Mouse (Mus musculus) intestine, embryonic 16.5 days (tissue): ENCODE measurements at regions not wholly inside any gene's neighbourhood (a gene's known extent, or its start where the extent isn't known, plus 50 kb on each side); places are given as distances from the start of the nearest gene placed in this dataset.

Experiments
- ATAC-seq: fragments of 200-750 bp; cut with Nextera tagmentation; 2 replicates; pipeline ENCODE4 v1.8.0; 2017; ENCODE audit warnings: moderate TSS enrichment, moderate library complexity
- H3K27ac ChIP-seq: fragments of 300-500 bp; sonication (generic); 2 replicates; pipeline ENCODE4 v1.5.1; 2014; ENCODE audit warnings: mild to moderate bottlenecking, low read length
- H3K27me3 ChIP-seq: fragments of 300-500 bp; sonication (generic); replicated peaks from 2 replicates; pipeline ENCODE4 v1.6.1; 2014; ENCODE audit warnings: low read length, control low read depth, mixed read lengths; ENCODE audit not compliant: control insufficient read depth, insufficient read depth
- H3K36me3 ChIP-seq: fragments of 300-500 bp; sonication (generic); 2 replicates; pipeline ENCODE4 v1.6.1; 2014; ENCODE audit warnings: low read length, control low read depth; ENCODE audit not compliant: control insufficient read depth, insufficient read depth
- H3K4me1 ChIP-seq: fragments of 300-500 bp; sonication (generic); 2 replicates; pipeline ENCODE4 v1.6.1; 2014; ENCODE audit warnings: low read length, control low read depth, mixed read lengths; ENCODE audit not compliant: control insufficient read depth, insufficient read depth
- H3K4me2 ChIP-seq: fragments of 300-500 bp; sonication (generic); 2 replicates; pipeline ENCODE4 v1.6.1; 2014; ENCODE audit warnings: low read depth, low read length, control low read depth
- H3K4me3 ChIP-seq: fragments of 300-500 bp; sonication (generic); 2 replicates; pipeline ENCODE4 v1.5.1; 2014; ENCODE audit warnings: mild to moderate bottlenecking, low read length
- H3K9ac ChIP-seq: fragments of 300-500 bp; sonication (generic); 2 replicates; pipeline ENCODE4 v1.6.1; 2014; ENCODE audit warnings: low read depth, low read length
- H3K9me3 ChIP-seq: fragments of 300-500 bp; sonication (generic); 2 replicates; pipeline ENCODE4 v1.6.1; 2016; ENCODE audit warnings: low read length, control low read depth; ENCODE audit not compliant: control insufficient read depth
- WGBS: fragments of 180-500 bp; shearing (Covaris S2); extraction: QIAGEN DNeasy Blood & Tissue Kit; methylation state at CpG from one replicate; pipeline ENCODE4 v1.1.7; 2014; 5-methylcytosine and 5-hydroxymethylcytosine counted together

DNA sequence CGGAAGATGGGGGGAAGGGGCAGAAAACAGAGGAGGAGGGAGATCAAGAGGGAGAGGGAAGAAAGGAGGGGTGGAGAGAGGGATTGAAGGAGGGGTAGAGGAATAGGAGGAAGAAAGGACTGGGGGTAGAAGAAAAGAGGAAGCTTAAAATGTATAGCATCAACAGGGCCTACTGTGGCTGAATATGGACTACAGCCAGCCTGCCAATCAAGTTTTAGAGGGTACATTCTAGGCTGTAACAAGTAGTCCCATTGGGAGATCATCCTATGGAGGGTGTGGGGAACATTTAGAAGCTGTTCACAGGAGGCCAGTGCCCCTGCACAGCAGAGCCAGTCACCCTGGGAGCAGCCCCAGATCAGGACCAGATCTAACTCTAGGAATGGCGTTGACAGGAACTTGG lies 535.6 kb upstream of the Lrrc6 start:
- no peaks in the 10 kb centered on the region for H3K36me3 ChIP-seq
- no peaks in the 10 kb centered on the region for H3K9me3 ChIP-seq
- H3K4me2 ChIP-seq, result no peak overlapping the region
- no peak overlapping the region for H3K4me3 ChIP-seq
- H3K9ac ChIP-seq, result no peak overlapping the region
- WGBS, result 46% methylated on average over 2 of the region's 2 CpGs
- no peaks in the 10 kb centered on the region for H3K27me3 ChIP-seq
- H3K4me1 ChIP-seq, result peaks cover 13% of the 10 kb centered on the region
- H3K27ac ChIP-seq, result no peak overlapping the region
- ATAC-seq, result no peak

DNA sequence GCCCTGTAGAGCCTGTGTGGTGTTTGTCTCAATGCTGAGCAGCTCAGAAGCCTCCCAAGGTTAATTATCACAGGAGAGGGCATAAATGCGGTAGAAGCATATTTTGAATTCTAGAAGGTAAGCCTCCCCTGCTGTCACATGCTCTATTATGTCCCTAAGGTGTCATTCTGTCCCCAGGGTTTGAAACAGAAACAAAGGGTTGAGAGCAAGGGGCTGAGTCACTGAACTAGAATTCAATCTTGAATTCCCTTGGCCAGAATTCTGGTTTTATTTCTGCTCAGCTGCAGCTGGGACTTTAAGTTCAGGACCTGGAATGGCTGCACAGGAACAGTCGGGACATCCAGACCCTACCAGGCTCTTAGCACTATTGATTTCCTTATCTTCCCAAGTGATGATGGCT lies 533.2 kb upstream of the Lrrc6 start:
- H3K4me3 ChIP-seq, result no peak overlapping the region
- 58% methylated on average over 2 of the region's 2 CpGs for WGBS
- H3K36me3 ChIP-seq, result no peaks in the 10 kb centered on the region
- no peaks in the 10 kb centered on the region for H3K27me3 ChIP-seq
- H3K4me2 ChIP-seq, result no peak overlapping the region
- no peak overlapping the region for H3K27ac ChIP-seq
- ATAC-seq, result no peak
- no peak overlapping the region for H3K9ac ChIP-seq
- peaks cover 2% of the 10 kb centered on the region; the same call in 1 of the 2 replicates for H3K4me1 ChIP-seq
- H3K9me3 ChIP-seq, result no peaks in the 10 kb centered on the region

- Histone ChIP-seq H3K27ac (no peak overlapping the region), H3K27me3 (no peaks in the 10 kb centered on the region), H3K4me3 (no peak overlapping the region), H3K36me3 (no peaks in the 10 kb centered on the region), H3K9ac (no peak overlapping the region), H3K4me1 (no peaks in the 10 kb centered on the region), H3K4me2 (no peak overlapping the region), H3K9me3 (no peaks in the 10 kb centered on the region)
- WGBS, result 82% methylated on average over 11 of the region's 11 CpGs
- 0 out of 2 replicates have a peak, but pooled peaks have one; percentile 16 for ATAC-seq
These were observed 531.3 kb upstream of the Lrrc6 start for GRCm38 (mm10) chr15:67031866-67032526.

DNA sequence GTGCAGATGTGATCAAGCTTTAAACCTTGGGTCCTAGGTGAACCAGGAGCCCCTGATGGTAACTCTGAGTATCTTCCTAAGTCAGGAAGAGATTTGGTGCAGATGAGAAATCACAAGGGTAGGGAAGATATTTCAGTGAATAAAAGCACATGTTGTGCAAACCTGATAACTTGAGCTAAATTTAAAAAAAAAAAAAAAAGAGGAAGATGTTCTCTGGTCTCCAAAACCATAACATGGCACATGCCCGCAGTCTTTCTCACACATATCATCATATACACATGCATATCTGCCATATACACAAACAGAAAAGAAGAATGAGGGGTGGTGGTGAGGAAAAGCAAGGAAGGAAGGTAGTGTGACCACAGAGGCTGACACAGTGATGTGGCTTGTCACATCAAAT lies 530.3 kb upstream of the Lrrc6 start:
- ATAC-seq, result no peak
- H3K27ac ChIP-seq, result no peak overlapping the region
- H3K36me3 ChIP-seq, result no peaks in the 10 kb centered on the region
- no peaks in the 10 kb centered on the region for H3K27me3 ChIP-seq
- no peak overlapping the region for H3K4me3 ChIP-seq
- WGBS, result 87% methylated on average over 1 of the region's 1 CpGs
- no peak overlapping the region for H3K9ac ChIP-seq
- H3K9me3 ChIP-seq, result no peaks in the 10 kb centered on the region
- no peaks in the 10 kb centered on the region for H3K4me1 ChIP-seq
- no peak overlapping the region for H3K4me2 ChIP-seq

- Histone ChIP-seq H3K27me3 (no peaks in the 10 kb centered on the region), H3K36me3 (no peaks in the 10 kb centered on the region), H3K9me3 (no peaks in the 10 kb centered on the region), H3K4me3 (no peak overlapping the region), H3K4me2 (no peak overlapping the region), H3K27ac (no peak overlapping the region), H3K9ac (no peak overlapping the region), H3K4me1 (no peaks in the 10 kb centered on the region)
- WGBS, result 74% methylated on average over 1 of the region's 1 CpGs
- no peak for ATAC-seq
These were observed 527.5 kb upstream of the Lrrc6 start for GRCm38 (mm10) chr15:67028161-67028560.

DNA sequence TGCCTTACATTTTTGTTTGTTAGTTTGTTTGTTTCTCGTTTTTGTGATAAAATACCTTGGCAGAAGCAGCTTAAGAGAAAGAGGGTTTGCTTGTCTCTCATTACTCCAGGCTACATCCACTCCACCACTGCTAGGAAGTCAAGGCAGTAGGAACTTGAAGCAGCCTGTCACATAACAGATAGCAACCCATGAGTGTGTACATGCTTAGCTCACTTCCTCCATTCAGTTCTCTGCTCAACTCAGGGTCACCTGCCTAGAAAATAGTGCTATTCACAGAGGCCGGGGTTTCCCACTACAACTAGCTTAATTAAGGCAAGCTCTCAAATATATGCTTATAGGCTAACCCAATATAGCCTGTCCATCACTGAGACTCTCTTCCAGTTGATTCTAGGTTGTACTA lies 527.0 kb upstream of the Lrrc6 start:
- 73% methylated on average over 2 of the region's 2 CpGs for WGBS
- no peaks in the 10 kb centered on the region for H3K36me3 ChIP-seq
- no peak overlapping the region for H3K9ac ChIP-seq
- no peaks in the 10 kb centered on the region for H3K9me3 ChIP-seq
- H3K4me1 ChIP-seq, result no peaks in the 10 kb centered on the region
- H3K27ac ChIP-seq, result no peak overlapping the region
- H3K4me3 ChIP-seq, result no peak overlapping the region
- H3K4me2 ChIP-seq, result no peak overlapping the region
- ATAC-seq, result no peak
- no peaks in the 10 kb centered on the region for H3K27me3 ChIP-seq

DNA sequence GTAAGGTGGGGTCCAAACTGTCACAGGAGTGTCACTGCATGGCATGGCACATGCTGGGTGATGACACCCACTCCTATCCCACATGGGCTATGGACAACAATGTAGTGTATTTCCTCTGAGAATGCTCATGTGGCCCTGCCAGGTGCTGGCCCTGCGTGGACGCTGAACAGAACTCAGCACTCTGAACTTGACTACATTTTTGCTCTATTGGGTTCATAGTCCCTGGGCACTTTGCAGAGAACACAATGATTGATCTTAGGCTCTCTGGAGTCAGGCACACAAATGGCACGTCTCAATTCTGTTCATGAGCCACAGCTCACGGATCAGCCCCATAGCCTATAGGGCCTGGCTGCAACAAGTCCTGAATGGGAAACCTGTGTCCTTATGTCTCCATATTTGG lies 525.0 kb upstream of the Lrrc6 start:
- Histone ChIP-seq H3K36me3 (no peaks in the 10 kb centered on the region), H3K9ac (no peak overlapping the region), H3K9me3 (no peaks in the 10 kb centered on the region), H3K27ac (no peak overlapping the region), H3K4me3 (no peak overlapping the region), H3K4me1 (no peaks in the 10 kb centered on the region), H3K4me2 (no peak overlapping the region), H3K27me3 (no peaks in the 10 kb centered on the region)
- 86% methylated on average over 4 of the region's 4 CpGs for WGBS
- no peak for ATAC-seq

DNA sequence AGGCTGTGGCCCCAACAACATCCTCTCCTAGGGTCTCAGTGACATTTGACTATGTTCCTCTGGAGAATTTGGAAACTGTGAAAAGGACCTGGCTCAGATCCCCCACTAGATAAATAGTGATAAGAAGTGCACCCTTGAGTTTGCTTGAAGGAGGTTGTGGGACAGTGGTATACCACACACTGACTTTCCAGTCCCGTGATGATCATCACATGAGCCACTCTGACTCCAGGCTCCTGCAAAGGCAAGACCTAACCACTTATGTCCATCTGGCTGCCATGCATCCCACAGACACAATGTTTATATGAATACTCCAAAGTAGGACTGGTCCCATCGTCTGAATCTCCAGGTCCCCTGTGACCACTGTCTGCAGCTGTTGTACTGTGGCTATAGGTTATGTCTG lies 523.7 kb upstream of the Lrrc6 start:
- Histone ChIP-seq H3K27me3 (no peaks in the 10 kb centered on the region), H3K27ac (no peak overlapping the region), H3K4me2 (no peak overlapping the region), H3K9ac (no peak overlapping the region), H3K36me3 (no peaks in the 10 kb centered on the region), H3K4me3 (no peak overlapping the region), H3K9me3 (no peaks in the 10 kb centered on the region), H3K4me1 (peaks cover 5% of the 10 kb centered on the region)
- 53% methylated on average over 2 of the region's 2 CpGs for WGBS
- ATAC-seq, result peak; percentile 26; the same call in 1 of the 2 replicates

- Histone ChIP-seq H3K36me3 (no peaks in the 10 kb centered on the region), H3K27me3 (no peaks in the 10 kb centered on the region), H3K4me3 (no peak overlapping the region), H3K27ac (no peak overlapping the region), H3K4me2 (no peak overlapping the region), H3K9me3 (no peaks in the 10 kb centered on the region), H3K4me1 (peaks cover 14% of the 10 kb centered on the region), H3K9ac (no peak overlapping the region)
- WGBS, result 92% methylated on average over 1 of the region's 1 CpGs
- ATAC-seq, result no peak
These were observed 522.4 kb upstream of the Lrrc6 start for GRCm38 (mm10) chr15:67023081-67023480.

DNA sequence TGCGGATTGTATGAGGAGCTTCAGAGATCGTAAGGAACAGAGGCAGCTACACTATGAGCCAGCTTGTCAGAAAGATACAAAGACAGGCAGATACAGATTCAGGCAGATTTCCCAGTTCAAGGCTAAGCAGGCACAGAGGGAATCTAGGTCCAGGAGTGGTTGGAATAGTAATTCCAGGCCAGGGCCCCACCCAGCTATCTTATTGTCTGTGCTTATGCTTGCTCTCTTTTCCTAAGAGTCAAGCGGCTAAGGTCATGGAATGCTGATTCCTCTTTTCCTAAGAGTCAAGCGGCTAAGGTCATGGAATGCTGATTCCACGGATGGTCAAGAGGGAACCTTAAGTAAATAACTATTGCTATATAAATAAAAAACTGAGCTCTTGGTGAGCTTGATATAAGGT lies 520.7 kb upstream of the Lrrc6 start:
- WGBS, result 63% methylated on average over 5 of the region's 5 CpGs
- Histone ChIP-seq H3K27me3 (no peaks in the 10 kb centered on the region), H3K9me3 (no peaks in the 10 kb centered on the region), H3K27ac (no peak overlapping the region), H3K4me1 (peaks cover 14% of the 10 kb centered on the region), H3K4me3 (no peak overlapping the region), H3K4me2 (no peak overlapping the region), H3K9ac (no peak overlapping the region), H3K36me3 (no peaks in the 10 kb centered on the region)
- ATAC-seq, result no peak
